Mouse (Mus musculus): ENCODE data around the gene Asnsd1.
"Not testable (repeated sequence)": the region's sequence is repeated elsewhere in the genome, so short reads cannot be mapped to it uniquely, and the experiment has no call there.

DNA sequence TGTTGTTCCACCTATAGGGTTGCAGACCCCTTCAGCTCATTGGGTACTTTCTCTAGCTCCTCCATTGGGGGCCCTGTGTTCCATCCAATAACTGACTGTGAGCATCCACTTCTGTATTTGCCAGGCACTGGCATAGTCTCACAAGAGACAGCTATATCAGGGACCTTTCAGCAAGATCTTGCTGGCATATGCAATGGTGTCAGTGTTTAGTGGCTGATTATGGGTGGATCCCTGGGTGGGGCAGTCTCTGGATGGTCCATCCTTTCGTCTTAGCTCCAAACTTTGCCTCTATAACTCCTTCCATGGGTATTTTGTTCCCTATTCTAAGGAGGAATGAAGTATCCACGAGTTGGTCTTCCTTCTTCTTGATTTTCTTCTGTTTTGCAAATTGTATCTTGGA is 15.1 kb downstream of the Asnsd1 start:
- TF ChIP-seq EP300 (optimal IDR thresholded peaks at IDR 0.05); CTCF (IDR thresholded peaks at IDR 0.05; ENCODE audit: low read depth): not testable (repeated sequence)
